Mouse (Mus musculus): ENCODE results near the gene Ankle1. TPM values are rescaled to one million over a fixed set of nuclear protein-coding genes. Genes with fewer than 3 reads are reported as not detected.

Gene Ankle1
- polyA plus RNA-seq (2014; fragmentation: Nextera tagmentation; extraction: Ambion mirVana), result 43.9 and 52.9 TPM in 2 replicates

GRCm38 (mm10) chr8:71405401-71406098 is at the start of gene Ankle1:
TSS of gene Ankle1 (plus strand) at chr8:71406010.
- Histone ChIP-seq H3K9me3 (ENCODE audit: control insufficient read depth, low read length) (no peaks in the 10 kb centered on the region), H3K4me1 (replicated peaks; ENCODE audit: control insufficient read depth, insufficient read depth, low read length) (peaks cover 8% of the 10 kb centered on the region), H3K9ac (ENCODE audit: low read depth, low read length) (peak within 1 kb of the TSS; percentile 94), H3K36me3 (ENCODE audit: control insufficient read depth, insufficient read depth, low read length) (peaks cover 24% of the 10 kb centered on the region), H3K4me2 (peak within 1 kb of the TSS; percentile 74), H3K27me3 (replicated peaks; ENCODE audit: control insufficient read depth, insufficient read depth, low read length) (no peaks in the 10 kb centered on the region), H3K27ac (ENCODE audit: low read depth, low read length) (peak within 1 kb of the TSS; percentile 83), H3K4me3 (ENCODE audit: low read depth, low read length) (peak within 1 kb of the TSS; percentile 94)
- ATAC-seq (replicated peaks; ENCODE audit: low FRiP score) (peak; percentile 85), DNase-seq (ENCODE audit: low spot score) (peak; percentile 98)
- WGBS, result 13% methylated on average over 33 of the region's 33 CpGs

GRCm38 (mm10) chr8:71358026-71358425 is 47.8 kb upstream of the Ankle1 start:
- DNase-seq (ENCODE audit: low spot score) (no peak), ATAC-seq (replicated peaks; ENCODE audit: low FRiP score) (no peak)
- H3K27me3 ChIP-seq (replicated peaks; ENCODE audit: control insufficient read depth, insufficient read depth, low read length), result no peaks in the 10 kb centered on the region
- H3K4me2 ChIP-seq, result no peak overlapping the region
- H3K27ac ChIP-seq (ENCODE audit: low read depth, low read length), result no peak overlapping the region
- H3K9me3 ChIP-seq (ENCODE audit: control insufficient read depth, low read length), result no peaks in the 10 kb centered on the region
- 81% methylated on average over 3 of the region's 3 CpGs for WGBS
- H3K4me1 ChIP-seq (replicated peaks; ENCODE audit: control insufficient read depth, insufficient read depth, low read length), result no peaks in the 10 kb centered on the region
- H3K4me3 ChIP-seq (ENCODE audit: low read depth, low read length), result no peak overlapping the region
- H3K36me3 ChIP-seq (ENCODE audit: control insufficient read depth, insufficient read depth, low read length), result peaks cover 15% of the 10 kb centered on the region; the same call in 1 of the 2 replicates
- no peak overlapping the region for H3K9ac ChIP-seq (ENCODE audit: low read depth, low read length)

GRCm38 (mm10) chr8:71366771-71367528 is 38.9 kb upstream of the Ankle1 start, which contains the start of gene Use1:
TSS of gene Use1 (plus strand) at chr8:71366848.
- H3K9me3 ChIP-seq (ENCODE audit: control insufficient read depth, low read length), result no peaks in the 10 kb centered on the region
- H3K4me2 ChIP-seq, result peak within 1 kb of the TSS; percentile 92
- no peaks in the 10 kb centered on the region for H3K27me3 ChIP-seq (replicated peaks; ENCODE audit: control insufficient read depth, insufficient read depth, low read length)
- peaks cover 3% of the 10 kb centered on the region; the same call in 1 of the 2 replicates for H3K36me3 ChIP-seq (ENCODE audit: control insufficient read depth, insufficient read depth, low read length)
- H3K9ac ChIP-seq (ENCODE audit: low read depth, low read length), result peak within 1 kb of the TSS; percentile 58
- H3K4me1 ChIP-seq (replicated peaks; ENCODE audit: control insufficient read depth, insufficient read depth, low read length), result peaks cover 18% of the 10 kb centered on the region
- H3K27ac ChIP-seq (ENCODE audit: low read depth, low read length), result peak within 1 kb of the TSS; percentile 81
- under 1% methylated on average over 56 of the region's 56 CpGs for WGBS
- H3K4me3 ChIP-seq (ENCODE audit: low read depth, low read length), result peak within 1 kb of the TSS; percentile 59
- ATAC-seq (replicated peaks; ENCODE audit: low FRiP score) (peak; percentile 79), DNase-seq (ENCODE audit: low spot score) (peak; percentile 95)

- DNase-seq (ENCODE audit: low spot score) (no peak), ATAC-seq (replicated peaks; ENCODE audit: low FRiP score) (no peak; the same call in 1 of the 2 replicates)
- H3K9me3 ChIP-seq (ENCODE audit: control insufficient read depth, low read length), result no peaks in the 10 kb centered on the region
- no peaks in the 10 kb centered on the region for H3K27me3 ChIP-seq (replicated peaks; ENCODE audit: control insufficient read depth, insufficient read depth, low read length)
- H3K4me1 ChIP-seq (replicated peaks; ENCODE audit: control insufficient read depth, insufficient read depth, low read length), result peaks cover 18% of the 10 kb centered on the region
- peak overlapping the region; percentile 58 for H3K9ac ChIP-seq (ENCODE audit: low read depth, low read length)
- 37% methylated on average over 17 of the region's 17 CpGs for WGBS
- peak overlapping the region; percentile 92 for H3K4me2 ChIP-seq
- H3K4me3 ChIP-seq (ENCODE audit: low read depth, low read length), result peak overlapping the region; percentile 59
- peaks cover 3% of the 10 kb centered on the region; the same call in 1 of the 2 replicates for H3K36me3 ChIP-seq (ENCODE audit: control insufficient read depth, insufficient read depth, low read length)
- H3K27ac ChIP-seq (ENCODE audit: low read depth, low read length), result peak overlapping the region; percentile 81
These were observed 38.2 kb upstream of the Ankle1 start for GRCm38 (mm10) chr8:71367529-71368176.

GRCm38 (mm10) chr8:71368366-71368765 is 37.4 kb upstream of the Ankle1 start:
- H3K4me3 ChIP-seq (ENCODE audit: low read depth, low read length), result peak overlapping the region; percentile 59
- peak overlapping the region; percentile 92 for H3K4me2 ChIP-seq
- peaks cover 5% of the 10 kb centered on the region; the same call in 1 of the 2 replicates for H3K36me3 ChIP-seq (ENCODE audit: control insufficient read depth, insufficient read depth, low read length)
- no peak for DNase-seq (ENCODE audit: low spot score)
- H3K4me1 ChIP-seq (replicated peaks; ENCODE audit: control insufficient read depth, insufficient read depth, low read length), result peaks cover 18% of the 10 kb centered on the region
- peak overlapping the region; percentile 58 for H3K9ac ChIP-seq (ENCODE audit: low read depth, low read length)
- no peak for ATAC-seq (replicated peaks; ENCODE audit: low FRiP score)
- H3K27ac ChIP-seq (ENCODE audit: low read depth, low read length), result no peak overlapping the region; the same call in 1 of the 2 replicates
- H3K27me3 ChIP-seq (replicated peaks; ENCODE audit: control insufficient read depth, insufficient read depth, low read length), result no peaks in the 10 kb centered on the region
- H3K9me3 ChIP-seq (ENCODE audit: control insufficient read depth, low read length), result no peaks in the 10 kb centered on the region

GRCm38 (mm10) chr8:71369040-71369718 is 36.6 kb upstream of the Ankle1 start:
- WGBS, result 91% methylated on average over 10 of the region's 10 CpGs
- H3K9me3 ChIP-seq (ENCODE audit: control insufficient read depth, low read length), result no peaks in the 10 kb centered on the region
- H3K36me3 ChIP-seq (ENCODE audit: control insufficient read depth, insufficient read depth, low read length), result peaks cover 8% of the 10 kb centered on the region
- H3K9ac ChIP-seq (ENCODE audit: low read depth, low read length), result no peak overlapping the region
- no peaks in the 10 kb centered on the region for H3K27me3 ChIP-seq (replicated peaks; ENCODE audit: control insufficient read depth, insufficient read depth, low read length)
- ATAC-seq (replicated peaks; ENCODE audit: low FRiP score) (no peak), DNase-seq (ENCODE audit: low spot score) (no peak)
- 0 out of 2 replicates have a peak overlapping the region, but pooled peaks have one; percentile 8 for H3K4me3 ChIP-seq (ENCODE audit: low read depth, low read length)
- peaks cover 18% of the 10 kb centered on the region for H3K4me1 ChIP-seq (replicated peaks; ENCODE audit: control insufficient read depth, insufficient read depth, low read length)
- no peak overlapping the region for H3K27ac ChIP-seq (ENCODE audit: low read depth, low read length)
- H3K4me2 ChIP-seq, result peak overlapping the region; percentile 92

GRCm38 (mm10) chr8:71370711-71371235 is 35.0 kb upstream of the Ankle1 start:
- ATAC-seq (replicated peaks; ENCODE audit: low FRiP score), result no peak
- H3K4me1 ChIP-seq (replicated peaks; ENCODE audit: control insufficient read depth, insufficient read depth, low read length), result peaks cover 26% of the 10 kb centered on the region
- H3K9ac ChIP-seq (ENCODE audit: low read depth, low read length), result peak overlapping the region; percentile 64

More at GRCm38 (mm10) chr8:71370711-71371235, 35.0 kb upstream of the Ankle1 start:
- no peaks in the 10 kb centered on the region for H3K9me3 ChIP-seq (ENCODE audit: control insufficient read depth, low read length)
- 23% methylated on average over 5 of the region's 5 CpGs for WGBS
- peak overlapping the region; percentile 76 for H3K4me3 ChIP-seq (ENCODE audit: low read depth, low read length)
- H3K27me3 ChIP-seq (replicated peaks; ENCODE audit: control insufficient read depth, insufficient read depth, low read length), result no peaks in the 10 kb centered on the region; the same call in 1 of the 2 replicates
- H3K4me2 ChIP-seq, result peak overlapping the region; percentile 80
- peak overlapping the region; percentile 81 for H3K27ac ChIP-seq (ENCODE audit: low read depth, low read length)
- H3K36me3 ChIP-seq (ENCODE audit: control insufficient read depth, insufficient read depth, low read length), result peaks cover 11% of the 10 kb centered on the region
- no peak for DNase-seq (ENCODE audit: low spot score)

All from liver, embryonic 11.5 days (tissue).